Mouse (Mus musculus): ENCODE results near the gene Bcl2l1. TPM values are rescaled to one million over a fixed set of nuclear protein-coding genes. Genes with fewer than 3 reads are reported as not detected.
A peak's percentile ranks its signal among the peaks of the same experiment; 100 is the strongest.

Gene Bcl2l1
- polyA plus RNA-seq, 1 experiment: 91.7 TPM

GRCm38 (mm10) chr2:152824438-152825167 is 6.9 kb downstream of the Bcl2l1 start:
- DNase-seq (ENCODE audit: extremely low spot score in 1 of 2, low spot score in 1 of 2): no peak

GRCm38 (mm10) chr2:152823770-152824169 is 7.8 kb downstream of the Bcl2l1 start:
- no peak for DNase-seq (ENCODE audit: extremely low spot score in 1 of 2, low spot score in 1 of 2)

DNA sequence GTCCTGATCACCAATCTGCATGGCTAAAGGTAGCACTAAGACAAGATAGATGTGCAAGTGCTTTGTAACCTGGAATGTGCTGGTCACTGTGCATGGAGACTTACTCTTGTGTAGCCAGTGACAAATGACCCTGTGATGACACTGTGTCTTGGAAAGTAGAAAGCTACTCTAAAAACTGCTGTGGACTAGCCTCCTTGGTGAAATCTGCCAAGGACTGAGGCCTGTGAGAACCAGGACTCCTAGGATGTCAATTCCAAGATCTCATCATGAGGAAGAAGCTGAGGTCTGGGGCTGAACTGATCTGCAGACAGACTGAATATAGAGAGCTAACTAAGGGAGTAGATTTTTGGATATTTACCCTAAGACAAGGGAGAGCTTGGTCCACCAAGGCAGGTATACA is 10.0 kb downstream of the Bcl2l1 start:
- no peak for DNase-seq (ENCODE audit: extremely low spot score in 1 of 2, low spot score in 1 of 2)

- DNase-seq (ENCODE audit: extremely low spot score in 1 of 2, low spot score in 1 of 2): no peak
These were observed 10.5 kb downstream of the Bcl2l1 start for GRCm38 (mm10) chr2:152821023-152821422.

GRCm38 (mm10) chr2:152820369-152820768 is 11.2 kb downstream of the Bcl2l1 start:
- DNase-seq (ENCODE audit: extremely low spot score in 1 of 2, low spot score in 1 of 2): peak; percentile 51 to 58

DNA sequence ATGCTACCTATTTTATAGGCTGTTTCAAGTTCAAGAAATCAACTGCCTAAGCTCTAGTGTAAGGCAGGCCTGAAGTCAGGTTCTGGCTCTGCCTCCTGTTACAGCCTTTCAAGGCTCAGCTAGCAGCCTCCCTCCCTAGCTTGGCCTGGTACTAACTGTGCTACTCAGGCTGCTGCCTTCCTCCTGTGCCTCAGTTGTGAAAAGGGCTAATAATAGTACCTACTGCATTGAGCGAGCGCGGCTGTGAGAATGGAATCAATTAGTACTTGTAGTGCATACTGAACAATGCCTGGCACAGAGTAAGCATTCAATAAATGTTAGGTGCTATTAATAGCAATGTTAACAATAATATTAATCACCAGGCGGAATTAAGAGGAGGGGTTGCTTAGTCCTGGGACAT is 11.6 kb downstream of the Bcl2l1 start:
- DNase-seq (ENCODE audit: extremely low spot score in 1 of 2, low spot score in 1 of 2): peak in 1 of 2 experiments; percentile 37

DNA sequence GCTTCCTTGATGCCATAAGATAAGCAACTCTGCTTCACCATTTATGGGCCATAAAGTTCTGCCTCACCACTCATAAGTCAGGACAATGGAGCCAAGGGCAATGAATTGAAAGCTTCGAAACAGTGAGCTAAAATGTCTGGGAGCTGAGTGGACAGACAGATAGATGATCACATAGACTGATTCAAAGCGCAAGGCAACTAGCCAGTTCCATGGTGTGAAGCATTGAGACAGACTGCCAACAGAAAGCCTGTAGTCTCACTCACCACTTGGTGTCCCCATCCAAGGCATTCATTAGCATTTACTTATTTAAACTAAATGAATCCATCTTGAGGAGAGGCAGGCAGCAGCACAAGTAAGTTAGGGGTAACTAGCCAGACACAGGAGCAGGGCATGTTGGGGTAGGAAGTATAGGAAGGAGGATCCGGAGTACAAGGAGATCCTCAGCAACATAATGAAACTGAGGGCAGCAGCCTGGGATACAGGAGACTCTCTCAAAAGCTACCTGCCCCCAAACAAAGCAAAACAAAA is 12.4 kb downstream of the Bcl2l1 start:
- DNase-seq (ENCODE audit: extremely low spot score in 1 of 2, low spot score in 1 of 2): no peak

GRCm38 (mm10) chr2:152818679-152819078 is 12.8 kb downstream of the Bcl2l1 start:
- no peak for DNase-seq (ENCODE audit: extremely low spot score in 1 of 2, low spot score in 1 of 2)

DNA sequence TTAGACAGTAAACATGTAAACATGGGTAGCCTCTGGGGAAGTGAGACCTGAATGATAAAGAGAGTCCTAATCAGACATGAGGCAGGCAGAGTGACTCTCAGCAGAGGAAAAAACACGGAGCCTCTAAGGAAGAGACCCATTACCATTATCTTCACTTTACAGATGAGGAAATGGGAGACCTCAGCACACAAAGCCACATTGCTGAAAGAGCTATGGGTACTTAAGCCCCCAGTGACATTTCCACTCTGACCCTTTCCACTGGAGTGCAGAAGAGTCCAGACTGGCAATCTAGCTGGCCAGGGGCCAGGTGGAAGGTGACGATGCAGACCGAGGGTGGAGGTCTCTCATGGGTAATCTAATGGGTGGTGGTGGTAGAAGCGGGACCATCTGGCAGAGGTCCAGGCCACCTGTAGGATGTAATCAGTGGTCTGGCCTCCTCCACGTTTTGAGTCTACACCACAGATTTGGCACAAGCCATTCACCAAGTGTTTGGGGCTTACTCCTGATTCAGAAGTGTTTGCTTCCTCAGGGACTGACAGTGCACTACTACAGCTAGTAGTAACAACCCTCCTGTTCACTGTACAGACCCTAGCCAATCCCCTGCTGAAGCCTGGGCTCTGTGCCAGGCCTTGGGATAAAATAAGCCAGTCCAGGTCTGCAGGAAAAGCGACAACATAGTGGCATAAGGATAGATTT is 13.8 kb downstream of the Bcl2l1 start:
- DNase-seq (ENCODE audit: extremely low spot score in 1 of 2, low spot score in 1 of 2): peak in 1 of 2 experiments; percentile 33

GRCm38 (mm10) chr2:152816657-152817348 is 14.7 kb downstream of the Bcl2l1 start:
- DNase-seq (ENCODE audit: extremely low spot score in 1 of 2, low spot score in 1 of 2): no peak

DNA sequence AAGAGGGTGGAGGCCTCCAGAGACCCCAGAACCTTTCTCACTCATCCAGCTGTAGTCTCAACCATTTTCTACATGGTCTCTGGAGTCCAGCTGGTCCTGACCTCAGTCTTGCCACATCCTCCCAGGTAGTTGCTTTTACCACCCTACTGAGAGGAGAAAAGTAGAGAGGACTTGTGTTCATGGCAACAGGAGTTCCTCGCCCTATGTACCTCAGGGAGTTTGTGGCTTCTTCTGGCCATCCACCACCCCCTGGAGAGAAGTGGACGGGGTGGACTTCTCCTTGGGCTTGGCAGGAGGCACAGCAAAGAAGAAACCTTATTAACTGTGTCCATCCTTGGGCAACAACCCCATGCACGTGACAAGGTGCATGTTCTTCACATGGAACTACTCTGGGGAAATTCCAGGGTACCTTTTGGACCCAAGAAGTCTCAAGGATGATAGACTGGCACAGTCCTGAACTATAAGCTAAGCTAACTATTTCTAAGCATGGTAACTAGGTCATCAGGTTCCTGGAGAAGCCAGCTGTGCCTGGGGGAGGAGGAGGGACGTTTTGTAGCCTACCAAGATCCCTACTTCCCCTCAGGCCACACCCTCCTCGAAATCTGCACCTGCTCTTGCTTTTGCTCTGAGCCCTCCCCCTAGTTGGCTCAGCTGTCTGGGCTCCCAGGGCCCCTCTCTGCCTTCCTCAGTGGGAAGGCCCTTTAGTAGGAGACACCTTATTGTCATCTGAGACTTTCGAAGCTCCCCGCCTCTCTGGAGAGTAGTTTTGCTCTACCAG is 15.5 kb downstream of the Bcl2l1 start:
- DNase-seq (ENCODE audit: extremely low spot score in 1 of 2, low spot score in 1 of 2): no peak

DNA sequence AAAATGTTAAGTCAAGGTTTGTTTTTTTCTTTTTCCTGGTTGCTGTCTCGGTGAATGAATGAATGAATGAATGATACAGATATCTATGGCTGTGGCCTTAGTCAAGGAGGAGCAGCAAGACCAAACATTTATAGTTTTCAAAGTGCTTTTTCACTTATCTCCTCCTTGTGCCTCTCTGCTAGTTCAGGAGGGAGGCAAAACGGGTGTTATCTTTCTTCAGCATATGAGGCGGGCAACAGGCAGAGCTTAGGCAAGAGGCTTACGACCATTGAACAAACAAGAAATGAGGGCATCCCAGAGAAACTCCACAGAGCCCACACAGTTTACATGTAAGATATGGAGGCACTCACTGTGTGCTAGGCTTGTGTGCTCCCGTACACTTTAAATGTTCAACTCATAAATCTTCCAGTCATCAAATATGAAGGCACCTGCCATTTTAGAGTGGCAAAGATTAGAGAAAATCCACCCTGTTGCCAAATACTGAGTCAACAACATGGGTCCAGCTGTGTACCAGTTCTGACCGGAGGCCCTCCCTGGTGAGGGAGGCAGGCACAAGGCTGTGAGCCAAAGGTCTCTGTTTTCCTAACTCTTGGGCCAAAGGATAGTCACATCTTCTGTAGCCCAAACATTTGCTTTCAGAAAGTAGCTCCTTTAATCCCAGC is 17.2 kb downstream of the Bcl2l1 start:
- DNase-seq (ENCODE audit: extremely low spot score in 1 of 2, low spot score in 1 of 2): no peak

GRCm38 (mm10) chr2:152813232-152813631 is 18.3 kb downstream of the Bcl2l1 start:
- DNase-seq (ENCODE audit: extremely low spot score in 1 of 2, low spot score in 1 of 2): no peak

DNA sequence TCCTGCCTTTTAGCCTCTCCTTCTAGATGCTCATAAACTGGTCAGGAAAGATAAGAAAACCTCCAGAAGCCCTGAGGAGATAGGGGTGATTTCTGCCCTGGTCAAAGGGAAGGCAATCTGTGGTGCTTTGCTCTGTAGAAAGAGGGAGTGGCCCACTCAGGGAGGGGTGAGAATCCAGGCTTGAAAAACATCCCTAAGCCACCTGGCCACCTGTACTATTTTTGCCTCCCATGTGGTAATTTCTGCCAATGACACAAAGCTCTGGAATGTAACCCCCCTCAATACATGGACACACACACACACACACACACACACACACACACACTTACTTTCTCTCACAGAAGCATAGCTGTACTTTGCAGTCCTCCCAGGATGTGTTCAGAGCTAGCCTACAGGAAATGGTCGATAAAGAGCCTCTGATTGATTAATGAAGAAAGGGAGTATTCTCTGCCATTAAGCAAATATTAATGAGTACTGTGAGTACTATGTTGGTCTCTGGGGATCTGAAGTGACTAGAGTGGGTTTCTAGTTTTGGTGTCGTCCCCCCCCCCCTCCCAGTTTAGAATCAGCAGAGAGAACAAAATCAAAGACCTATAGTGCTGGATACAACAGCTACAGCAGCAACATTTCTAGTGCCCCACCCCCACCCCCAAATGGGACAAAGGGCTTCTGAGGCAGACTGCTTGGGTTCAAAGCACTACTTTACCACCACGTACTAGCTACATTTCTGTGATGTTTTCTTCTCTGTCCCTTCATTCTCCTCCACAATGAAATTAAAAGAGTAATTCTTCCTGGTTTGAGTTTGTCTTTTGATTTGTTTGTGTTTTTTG is 20.0 kb downstream of the Bcl2l1 start:
- DNase-seq (ENCODE audit: extremely low spot score in 1 of 2, low spot score in 1 of 2): no peak

DNA sequence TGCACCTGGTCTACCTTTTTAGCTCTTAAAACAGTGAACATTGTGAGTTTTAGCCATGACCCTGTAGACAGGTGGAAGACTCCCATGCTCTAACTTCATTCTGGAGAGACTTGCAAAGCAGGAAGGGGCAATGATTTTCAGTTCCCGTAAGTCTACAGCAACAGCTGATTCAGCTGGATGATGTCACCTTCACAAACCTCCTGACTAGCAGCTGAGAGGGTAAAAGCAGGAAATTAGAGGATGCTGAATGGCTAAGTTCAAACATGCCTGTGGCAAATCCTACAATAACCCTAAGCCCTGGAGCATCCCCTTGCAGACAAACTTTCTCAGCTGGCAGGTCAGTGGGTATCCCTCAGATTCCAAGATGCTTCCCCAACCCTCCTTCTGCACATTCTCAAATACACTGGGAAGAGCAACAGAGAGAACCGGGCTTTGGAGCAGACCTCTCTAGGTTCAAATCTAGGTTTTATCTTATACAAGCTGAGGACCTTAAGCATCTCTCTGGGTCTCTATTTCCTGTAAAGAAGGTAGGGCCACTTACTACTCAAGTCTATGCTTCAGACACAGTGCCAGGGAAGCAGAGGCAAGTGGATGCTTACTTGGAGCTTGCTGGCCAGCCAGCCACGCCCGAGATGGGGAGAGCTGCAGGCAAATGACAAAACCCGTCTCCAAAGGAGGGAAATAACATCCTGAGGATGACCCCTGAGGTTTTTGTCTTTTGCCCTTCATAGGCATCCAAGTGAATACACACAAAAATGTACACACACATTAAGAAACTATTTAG is 21.2 kb downstream of the Bcl2l1 start:
- no peak for DNase-seq (ENCODE audit: extremely low spot score in 1 of 2, low spot score in 1 of 2)

- DNase-seq (ENCODE audit: extremely low spot score in 1 of 2, low spot score in 1 of 2): no peak
These were observed 23.4 kb downstream of the Bcl2l1 start for GRCm38 (mm10) chr2:152808178-152808577.

GRCm38 (mm10) chr2:152806037-152806436 is 25.5 kb downstream of the Bcl2l1 start:
- no peak for DNase-seq (ENCODE audit: extremely low spot score in 1 of 2, low spot score in 1 of 2)

DNA sequence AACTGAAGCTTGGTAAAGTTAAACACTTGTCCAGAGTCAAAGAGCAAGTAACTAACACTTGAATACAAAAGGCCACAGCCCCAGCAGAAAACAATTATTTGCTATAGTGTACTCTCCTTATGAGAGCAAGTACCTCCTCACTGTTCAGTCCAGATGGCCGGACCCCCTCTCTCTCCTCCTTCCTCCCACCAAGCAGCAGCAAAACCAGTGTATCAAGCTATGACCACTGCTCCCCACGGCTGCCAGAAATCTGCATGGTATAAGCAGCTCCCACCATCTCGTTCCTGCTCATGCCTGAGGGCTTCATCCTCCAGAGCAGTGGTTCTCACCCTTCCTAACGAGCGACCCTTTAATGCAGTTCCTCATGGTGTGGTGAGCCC is 26.4 kb downstream of the Bcl2l1 start:
- DNase-seq (ENCODE audit: extremely low spot score in 1 of 2, low spot score in 1 of 2): no peak
